Mouse (Mus musculus): Measurements from ENCODE around the gene Eml3.

The Eml3 gene

DNA sequence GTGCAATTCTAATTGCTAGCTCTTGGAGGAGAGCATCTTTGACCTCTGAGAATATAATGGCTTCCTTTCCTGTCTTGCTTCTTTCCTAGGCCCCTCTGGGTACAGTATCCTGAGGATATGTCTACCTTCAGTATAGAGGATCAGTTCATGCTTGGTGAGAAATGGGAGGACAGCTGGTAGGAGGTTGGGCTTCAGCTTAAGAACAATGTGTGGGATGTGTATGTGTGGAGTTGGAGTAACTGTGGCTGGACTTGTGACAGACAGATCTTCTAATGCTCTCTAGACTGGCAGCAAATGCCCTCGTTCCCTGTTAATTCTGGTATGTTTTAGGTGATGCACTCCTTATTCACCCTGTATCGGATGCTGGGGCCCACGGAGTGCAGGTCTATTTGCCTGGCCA lies 15.1 kb upstream of the Eml3 start:
- DNase-seq (ENCODE audit: low spot score), result no peak

DNA sequence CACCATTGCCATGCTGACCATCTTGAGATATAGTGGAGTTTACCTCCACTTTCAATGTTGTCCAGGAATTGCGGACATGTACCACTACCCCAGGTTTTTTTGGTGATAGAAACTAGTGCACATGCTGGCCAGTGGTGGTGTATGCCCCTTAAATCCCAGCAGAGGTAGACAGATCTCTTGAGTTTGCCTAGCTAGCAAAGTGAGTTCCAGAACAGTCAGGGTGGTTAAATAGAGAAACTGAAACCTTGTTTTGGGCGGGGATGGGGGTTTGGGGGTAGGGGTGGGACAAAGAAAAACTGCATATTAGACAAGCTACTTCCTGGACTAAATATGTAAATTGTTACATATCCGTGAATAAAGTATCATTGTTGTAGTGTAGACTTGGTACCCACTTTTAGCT lies 10.4 kb upstream of the Eml3 start:
- DNase-seq (ENCODE audit: low spot score), result no peak

DNA sequence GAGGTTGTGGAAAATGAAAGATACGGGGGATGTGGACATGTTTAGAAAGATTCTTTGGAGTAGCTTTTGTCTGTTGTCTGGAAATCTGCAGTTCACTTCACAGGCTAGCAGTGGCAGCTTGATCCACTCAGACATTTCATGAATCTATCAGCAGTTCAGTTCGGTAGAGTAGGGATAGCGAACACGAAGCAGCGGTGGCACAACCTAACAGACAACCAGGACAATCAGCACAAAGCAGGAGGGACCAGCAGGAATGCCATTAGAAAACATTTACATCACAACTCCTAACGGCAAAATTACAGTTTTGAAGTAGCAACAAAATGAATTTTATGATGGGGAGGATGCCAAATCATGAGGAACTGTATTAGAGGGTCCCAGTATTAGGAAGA lies 9.7 kb upstream of the Eml3 start:
- DNase-seq (ENCODE audit: low spot score), result no peak

DNA sequence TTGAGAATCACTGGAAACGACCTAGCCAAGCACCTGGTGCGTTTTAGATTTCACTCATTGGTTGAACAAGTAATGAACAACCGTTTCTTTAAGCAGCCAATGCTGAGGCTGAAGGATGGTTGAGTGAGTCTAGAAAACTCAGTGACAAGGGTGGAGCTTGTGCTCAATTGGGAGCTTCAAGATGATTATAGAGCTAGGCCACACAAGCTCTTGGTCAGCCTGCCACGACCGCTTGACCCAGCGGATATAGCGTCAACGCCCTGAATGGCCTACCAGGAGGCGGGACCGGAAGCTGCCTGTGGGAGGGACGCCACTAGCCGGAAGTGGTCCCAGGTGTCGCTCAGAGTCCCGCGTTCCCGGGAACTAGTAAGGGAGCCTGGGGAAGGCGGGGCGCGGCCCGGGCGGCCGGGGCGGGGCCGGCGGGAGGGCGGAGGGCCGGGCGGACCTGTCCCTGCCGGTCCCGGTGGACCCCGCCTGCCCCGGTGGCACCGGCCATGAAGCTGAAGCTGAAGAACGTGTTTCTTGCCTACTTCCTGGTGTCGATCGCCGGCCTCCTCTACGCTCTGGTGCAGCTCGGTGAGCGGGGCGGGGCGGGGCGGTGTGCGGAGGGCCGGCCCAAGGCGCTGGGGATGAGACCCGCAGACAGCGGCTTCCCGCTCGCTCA lies 9.1 kb upstream of the Eml3 start, which contains the start of gene B3gat3:
Gene B3gat3, plus strand, starts transcription at position 302 of the 664 bp plus-strand sequence.
- DNase-seq (ENCODE audit: low spot score), result peak; percentile 90

DNA sequence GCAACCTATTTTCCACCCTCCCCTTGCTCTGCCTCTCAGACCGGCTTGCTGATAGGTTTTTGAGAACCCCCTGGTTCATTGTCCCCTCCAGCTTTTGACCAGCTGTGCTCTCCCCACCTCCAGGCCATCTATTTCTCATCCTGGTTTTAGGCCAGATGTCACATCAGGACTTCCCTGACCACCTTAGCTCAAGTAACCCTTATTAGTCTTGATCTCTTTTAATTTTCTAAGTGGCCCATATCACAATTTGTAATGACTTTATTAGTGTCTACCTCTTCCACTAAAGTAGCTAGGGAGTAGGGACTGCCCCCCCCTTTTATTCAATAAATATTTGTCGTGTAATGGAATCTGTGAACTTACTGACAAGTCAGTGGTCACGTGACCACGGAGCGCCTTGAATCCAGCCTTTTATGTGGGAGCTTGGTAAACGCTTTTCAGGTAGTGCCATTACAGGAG lies 8.5 kb upstream of the Eml3 start:
- DNase-seq (ENCODE audit: low spot score), result peak; percentile 75

DNA sequence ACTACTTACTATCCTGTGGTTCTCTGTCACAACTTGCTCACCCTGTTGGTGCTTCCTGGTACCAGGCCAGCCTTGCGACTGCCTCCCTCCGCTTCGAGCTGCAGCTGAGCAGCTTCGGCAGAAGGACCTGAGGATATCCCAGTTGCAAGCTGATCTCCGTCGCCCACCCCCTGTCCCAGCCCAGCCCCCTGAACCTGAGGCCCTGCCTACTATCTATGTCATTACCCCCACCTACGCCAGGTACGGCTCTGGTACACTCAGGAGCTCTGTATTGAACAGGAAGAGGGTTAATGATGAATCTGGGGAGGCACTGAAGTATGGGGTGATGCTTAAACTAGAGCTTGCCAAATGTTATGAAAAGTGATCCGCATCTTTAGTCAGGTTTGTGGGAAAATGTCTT lies 7.6 kb upstream of the Eml3 start:
- no peak for DNase-seq (ENCODE audit: low spot score)

DNA sequence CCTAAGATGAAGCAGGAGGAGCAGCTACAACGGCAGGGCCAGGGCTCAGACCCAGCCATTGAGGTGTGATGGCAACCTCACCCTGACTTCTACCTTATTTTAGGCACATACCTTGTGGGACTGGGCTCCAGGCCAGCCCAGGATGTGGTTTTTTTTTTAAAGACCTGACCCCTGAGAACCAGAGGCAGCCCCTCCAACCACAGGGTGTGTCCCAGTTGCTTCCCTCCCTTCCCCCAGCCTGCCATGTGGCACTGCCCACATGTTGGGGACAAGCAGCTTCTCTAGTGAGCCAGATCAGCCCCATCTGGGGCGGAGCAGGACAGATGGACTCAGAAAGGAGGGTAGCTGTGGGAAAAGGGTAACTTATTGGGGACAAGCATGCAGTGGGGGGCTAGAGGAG lies 2.6 kb upstream of the Eml3 start:
- no peak for DNase-seq (ENCODE audit: low spot score)

DNA sequence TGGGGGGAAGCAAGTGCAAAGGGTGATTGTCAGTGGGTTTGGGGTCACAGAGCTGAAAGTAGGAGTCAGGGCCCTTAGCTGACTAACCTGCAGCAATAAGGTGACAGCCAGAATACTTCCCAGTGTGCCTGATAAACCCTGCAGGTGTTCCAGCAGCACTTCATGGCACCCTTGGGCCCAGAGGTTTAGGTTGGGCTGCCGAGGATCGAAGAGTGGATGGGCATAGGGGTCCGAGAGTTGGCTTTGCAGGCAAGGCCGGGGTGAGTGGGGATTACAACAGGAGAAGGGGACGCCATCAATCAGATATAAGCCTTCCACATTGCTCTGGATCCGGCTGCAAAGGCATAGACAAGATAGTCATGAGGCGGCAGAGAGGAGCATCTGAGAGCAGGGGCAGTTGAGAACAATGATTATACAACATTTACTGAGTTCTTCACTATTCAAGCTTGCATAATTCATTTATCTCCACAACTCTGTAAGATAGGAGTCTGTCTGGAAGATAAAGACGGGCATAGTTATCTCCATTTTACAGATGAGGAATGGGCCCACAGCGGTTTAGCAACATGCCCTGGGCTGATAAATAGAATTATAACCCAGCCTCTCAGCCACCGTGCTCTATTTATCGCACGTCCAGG lies 1.3 kb upstream of the Eml3 start:
- DNase-seq (ENCODE audit: low spot score), result no peak

DNA sequence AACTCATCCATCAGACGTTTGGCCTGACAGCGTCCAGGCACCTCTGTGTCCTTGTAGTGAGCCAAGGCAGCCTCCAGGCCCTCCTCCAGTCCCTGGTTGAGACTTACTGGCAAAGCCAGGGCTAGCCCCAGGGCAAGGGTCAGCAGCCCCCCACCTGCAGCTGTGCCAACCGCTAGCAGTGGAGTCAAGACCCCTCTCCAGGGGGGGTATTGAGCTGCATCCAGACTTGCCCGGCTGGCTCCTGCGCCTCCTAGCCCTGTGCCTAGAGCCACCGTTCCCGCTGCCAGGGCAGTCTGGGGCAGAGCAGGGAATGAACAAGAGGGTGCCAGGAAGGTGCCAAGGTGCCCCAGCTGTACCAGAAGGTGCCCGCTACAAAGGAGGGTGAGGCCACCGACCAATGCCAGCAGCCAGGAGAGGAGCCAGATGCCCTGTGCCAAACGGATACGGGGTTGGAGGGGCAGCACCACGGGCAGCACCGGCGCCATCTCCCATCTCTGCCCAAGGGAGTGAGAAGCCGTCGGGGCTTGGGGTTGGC lies 596 bp upstream of the Eml3 start:
- no peak for DNase-seq (ENCODE audit: low spot score)

DNA sequence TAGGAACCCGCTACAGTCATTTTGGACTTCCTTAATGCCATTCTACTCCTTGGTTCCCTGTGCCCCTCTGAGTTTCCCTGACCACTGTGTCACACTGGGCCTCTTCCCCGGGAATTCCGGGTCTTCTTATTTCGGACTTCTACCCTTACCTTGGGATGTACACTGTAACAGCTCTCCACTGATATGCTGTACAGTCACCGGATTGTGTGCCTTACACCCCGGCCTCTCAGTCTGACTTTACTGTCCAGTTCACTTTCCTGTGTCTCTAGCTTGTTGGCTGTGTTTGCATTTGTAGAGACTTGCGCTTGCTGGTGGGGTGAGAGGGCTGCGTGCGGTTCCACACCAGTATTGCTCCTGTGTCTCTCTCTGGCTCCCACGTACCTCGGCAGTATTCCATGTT lies 765 bp downstream of the Eml3 start:
- no peak for DNase-seq (ENCODE audit: low spot score)

DNA sequence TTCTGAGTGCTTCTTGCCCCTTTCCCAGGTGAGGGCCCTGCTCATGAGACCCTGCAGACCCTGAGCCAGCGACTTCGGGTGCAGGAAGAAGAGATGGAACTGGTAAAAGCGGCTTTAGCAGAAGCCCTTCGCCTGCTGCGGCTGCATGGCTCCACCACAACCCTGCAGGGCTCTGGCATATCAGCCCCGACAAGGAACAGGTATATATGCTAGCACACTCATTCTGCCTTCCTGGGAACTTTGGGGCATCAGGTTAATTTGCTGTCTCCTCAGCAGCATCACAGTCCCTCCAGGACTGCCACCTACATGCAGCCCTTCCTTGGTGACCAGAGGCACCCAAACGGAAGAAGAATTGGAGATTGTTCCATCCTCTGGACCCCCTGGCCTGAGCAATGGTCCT lies 1.4 kb downstream of the Eml3 start:
- DNase-seq (ENCODE audit: low spot score), result no peak

DNA sequence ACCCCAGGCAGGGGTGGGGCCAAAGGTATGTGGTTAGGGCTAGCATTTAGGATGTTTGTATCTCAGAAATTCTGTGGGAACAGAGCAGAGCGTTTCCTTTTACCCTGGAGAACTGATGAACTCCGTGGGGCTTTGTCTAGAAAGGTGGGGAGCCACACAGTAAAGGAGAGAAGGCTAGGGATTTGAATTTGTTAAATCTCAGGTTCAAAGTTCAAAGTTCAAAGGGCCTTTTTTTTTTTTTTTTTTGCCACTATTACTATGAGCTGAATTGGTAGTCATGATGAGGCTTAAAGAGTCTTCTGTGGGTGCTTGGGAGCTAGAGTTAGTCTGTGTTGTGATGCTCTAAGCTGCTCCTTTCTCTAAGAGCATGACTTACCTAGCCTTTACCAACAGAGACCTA lies 7.4 kb downstream of the Eml3 start:
- DNase-seq (ENCODE audit: low spot score), result no peak

DNA sequence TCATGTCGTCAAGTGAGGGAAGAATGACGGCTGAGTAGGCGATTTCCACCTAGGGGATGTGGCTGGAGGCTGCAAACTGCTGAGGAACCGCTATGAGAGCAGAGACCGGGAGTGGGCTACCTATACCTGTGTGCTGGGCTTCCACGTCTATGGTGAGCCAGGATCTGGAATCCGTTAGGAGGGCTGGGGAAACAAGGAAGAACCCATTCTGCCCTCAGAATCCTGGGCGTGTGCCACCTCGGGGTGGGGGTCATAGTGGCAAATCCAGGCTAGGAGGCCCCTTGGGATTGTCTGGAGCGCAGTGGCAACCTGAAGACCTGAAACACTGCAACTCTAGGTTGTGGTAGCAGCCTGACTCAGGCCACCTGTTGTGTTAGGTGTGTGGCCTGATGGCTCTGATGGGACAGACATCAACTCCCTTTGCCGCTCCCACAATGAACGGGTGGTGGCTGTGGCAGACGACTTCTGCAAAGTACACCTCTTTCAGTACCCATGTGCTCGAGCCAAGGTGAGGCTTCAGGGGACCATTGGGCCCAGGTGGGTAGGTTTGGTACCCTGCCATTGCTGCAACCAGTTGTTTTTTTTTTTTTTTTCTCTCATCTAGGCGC lies 11.3 kb downstream of the Eml3 start:
- DNase-seq (ENCODE audit: low spot score), result no peak

DNA sequence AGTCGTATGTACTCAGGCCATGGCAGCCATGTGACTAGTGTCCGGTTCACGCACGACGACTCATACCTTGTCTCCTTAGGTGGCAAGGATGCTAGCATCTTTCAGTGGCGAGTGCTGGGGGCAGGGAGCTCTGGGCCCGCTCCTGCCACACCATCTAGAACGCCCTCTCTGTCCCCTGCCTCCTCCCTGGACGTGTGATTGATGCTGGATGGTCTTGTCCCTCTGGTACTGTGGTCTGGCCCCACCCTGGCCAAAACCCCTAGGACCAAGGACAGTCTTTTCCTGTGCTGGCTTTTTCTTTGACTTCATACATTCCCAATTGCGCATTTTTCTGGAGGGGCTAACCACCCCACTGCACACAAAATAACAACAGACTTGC lies 11.8 kb downstream of the Eml3 start:
- DNase-seq (ENCODE audit: low spot score), result no peak

DNA sequence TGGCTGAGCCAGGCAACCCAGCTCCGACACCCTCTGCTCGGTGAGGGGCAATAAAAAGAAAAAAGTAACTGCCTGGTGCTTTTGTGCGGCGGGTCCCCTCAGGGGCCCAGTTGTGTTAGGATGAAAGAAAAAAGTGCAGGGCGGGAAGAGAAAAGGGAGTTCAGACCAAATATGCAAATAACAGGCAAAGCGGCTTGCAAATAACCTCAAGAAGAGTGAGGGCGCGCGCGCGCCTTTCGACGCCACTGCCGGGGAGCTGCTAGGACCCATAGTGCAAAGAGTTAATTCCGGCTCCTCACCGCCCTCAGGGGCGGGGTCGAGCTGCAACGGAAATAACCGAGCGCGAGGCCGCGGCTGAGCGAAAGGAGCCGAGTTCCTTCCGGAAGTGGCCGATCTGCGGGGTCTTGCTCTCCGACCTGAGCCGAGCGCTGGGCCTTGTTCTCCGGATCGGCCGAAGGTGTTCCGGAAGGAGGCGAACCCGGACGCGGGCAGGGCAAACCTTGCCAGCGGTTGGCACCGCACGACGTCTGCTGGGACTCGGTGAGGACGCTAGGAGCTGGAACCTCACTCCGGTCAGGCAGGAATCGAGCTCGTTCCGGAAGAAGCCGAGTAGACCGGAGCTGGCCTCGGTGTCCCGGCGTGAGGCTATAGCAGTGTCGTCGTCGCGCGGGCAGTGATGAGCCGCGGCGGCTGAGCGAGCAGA lies 12.3 kb downstream of the Eml3 start, which contains the start of gene Mta2:
Gene Mta2, plus strand, starts transcription at position 361 of the 703 bp plus-strand sequence.
- peak; percentile 95 for DNase-seq (ENCODE audit: low spot score)

DNA sequence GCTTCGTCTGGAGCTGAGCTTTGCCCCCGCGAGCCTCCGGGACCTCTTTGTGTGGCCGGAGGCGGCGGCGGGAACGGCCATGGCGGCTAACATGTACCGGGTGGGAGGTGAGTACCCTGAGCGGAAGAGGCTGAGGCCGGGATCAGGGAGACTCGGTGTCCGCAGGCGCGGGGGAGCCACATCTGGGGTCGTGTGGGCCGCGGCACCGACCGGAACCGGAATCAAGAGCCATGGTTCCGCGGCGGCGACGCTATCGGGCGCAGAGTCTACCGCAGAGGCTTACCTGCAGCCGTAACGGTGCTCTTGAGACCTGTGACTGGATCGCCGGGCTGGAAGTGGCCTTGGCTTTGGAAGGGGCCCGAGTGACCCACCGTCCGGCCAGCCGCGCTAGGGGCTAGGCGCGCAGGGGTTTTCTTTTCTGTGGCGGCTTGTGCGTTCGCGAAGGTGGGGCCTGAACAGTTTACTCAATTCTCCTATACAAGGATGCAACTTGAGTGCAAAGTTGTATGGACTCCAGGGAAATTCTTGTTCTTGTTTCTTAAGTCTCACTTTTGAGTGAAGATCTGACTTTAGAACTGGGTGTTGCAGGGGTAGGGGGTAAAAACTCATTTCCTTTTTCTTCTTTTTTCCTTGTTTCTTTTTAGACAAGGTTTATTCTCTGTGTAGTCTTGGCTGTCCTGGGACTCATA lies 13.1 kb downstream of the Eml3 start:
- DNase-seq (ENCODE audit: low spot score), result no peak

DNA sequence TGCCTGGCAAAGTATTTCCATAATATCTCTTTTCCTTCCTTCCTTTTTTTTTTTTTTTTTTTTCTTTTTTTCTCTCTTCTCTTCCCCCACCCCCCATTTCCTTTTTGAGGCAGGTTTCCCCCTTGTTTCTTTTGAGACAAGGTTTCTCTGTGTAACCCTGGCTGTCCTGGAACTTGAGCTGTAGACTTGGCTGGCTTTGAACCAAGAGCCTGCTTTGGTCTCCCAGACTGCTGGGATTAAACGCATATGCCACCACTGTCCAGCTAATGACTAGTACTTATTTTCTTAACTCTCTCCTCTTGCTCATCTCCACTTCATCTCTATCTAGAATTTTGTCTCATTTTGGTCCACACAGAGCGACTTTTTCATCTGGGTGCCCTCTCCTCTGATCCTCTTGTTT lies 13.7 kb downstream of the Eml3 start:
- no peak for DNase-seq (ENCODE audit: low spot score)

DNA sequence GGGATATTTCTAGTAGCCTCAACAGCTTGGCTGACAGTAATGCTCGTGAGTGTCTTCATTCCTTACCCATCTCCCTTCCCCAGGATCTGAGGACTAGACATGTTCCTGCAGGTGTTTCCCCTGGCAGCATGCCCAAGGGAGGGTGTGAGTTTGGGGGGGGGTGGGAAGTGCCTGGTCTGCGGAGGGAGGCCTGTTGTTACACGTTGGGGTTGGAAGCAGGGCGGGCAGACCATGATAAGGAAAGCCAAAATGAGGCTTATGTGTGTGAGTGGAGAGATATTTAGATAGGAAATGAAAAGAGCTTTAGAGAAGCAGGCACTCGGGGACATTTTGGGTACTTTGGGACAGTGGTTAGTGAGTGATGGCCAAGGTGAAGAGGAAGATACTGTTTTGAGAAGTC lies 14.7 kb downstream of the Eml3 start:
- peak; percentile 64 for DNase-seq (ENCODE audit: low spot score)

DNA sequence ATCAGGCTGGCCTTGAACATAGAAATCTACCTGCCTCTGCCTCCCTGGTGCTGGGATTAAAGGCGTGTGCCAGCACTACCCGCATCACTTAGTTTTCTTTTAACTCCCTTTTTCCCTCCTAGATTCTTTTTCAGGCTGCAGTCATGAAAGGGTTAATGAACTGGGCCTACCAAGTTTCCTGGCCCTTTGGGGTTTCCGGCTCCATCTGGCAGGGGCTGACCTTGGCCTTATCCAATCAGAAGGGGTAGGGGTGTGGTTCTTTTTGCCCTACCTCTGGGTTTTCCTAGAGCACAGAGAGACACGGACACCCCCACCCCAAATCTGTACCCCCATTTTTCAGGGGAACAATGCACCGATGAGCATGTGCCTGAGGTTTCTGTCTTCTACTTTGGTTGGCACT lies 15.4 kb downstream of the Eml3 start:
- peak; percentile 75 for DNase-seq (ENCODE audit: low spot score)

DNA sequence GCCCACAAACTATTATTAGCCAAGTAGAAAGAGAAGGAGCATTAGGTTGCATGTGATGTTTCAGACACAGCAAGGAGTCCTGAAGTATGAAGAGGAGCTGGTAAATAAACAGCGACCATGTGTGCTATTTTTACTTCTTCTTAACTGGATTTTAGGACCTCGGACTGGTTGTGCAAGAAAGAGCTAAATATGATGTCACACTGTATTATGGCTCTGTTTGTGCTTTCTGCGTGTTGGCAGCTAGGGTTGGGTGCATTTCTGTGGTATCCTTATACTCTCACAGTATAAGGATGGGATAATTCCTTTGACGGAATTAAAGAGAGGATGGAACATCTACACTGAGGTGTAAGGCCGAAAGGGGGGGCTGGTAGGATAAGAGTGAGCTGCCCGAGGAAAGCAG lies 15.9 kb downstream of the Eml3 start:
- DNase-seq (ENCODE audit: low spot score), result no peak

DNA sequence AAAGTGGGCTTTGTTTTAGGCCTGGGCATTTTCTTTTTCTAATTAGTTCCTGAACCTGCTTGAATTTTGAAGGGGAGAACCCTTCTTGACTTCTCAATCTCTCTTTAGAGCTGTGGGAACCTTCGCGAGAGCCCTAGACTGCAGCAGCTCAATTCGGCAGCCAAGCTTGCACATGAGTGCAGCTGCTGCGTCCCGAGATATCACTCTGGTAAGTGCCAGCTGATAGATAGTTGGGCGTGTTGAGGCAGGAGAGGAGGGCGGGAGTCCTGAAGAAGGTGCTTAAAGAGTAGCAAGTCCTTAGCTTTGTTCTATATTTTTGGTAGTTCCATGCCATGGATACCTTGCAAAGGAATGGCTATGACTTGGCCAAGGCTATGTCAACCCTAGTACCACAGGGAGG lies 17.6 kb downstream of the Eml3 start:
- DNase-seq (ENCODE audit: low spot score), result no peak

DNA sequence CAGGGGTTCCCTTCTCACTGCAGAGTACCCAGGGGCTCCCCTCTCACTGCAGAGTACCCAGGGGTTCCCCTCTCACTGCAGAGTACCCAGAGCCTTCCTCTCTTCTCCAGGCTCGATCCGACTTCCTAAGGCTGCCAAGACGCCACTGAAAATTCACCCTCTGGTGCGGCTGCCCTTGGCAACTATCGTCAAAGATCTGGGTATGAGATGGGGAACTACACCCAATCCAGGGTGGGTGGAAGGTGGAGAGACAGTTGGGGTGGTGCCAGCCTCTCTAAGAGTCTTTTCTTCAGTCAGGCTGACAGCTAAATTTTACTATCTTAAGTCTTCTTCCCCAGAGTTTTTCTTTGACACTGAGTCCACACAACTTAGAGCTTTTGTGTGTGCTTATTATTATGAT lies 20.8 kb downstream of the Eml3 start:
- DNase-seq (ENCODE audit: low spot score), result no peak

Measured in c-Kit-positive CD71-positive TER-119-positive erythroid progenitor cells, embryonic 14.5 days (primary cell).